Mouse (Mus musculus) forebrain, embryonic 13.5 days (tissue): ENCODE measurements at regions not wholly inside any gene's neighbourhood (a gene's known extent, or its start where the extent isn't known, plus 50 kb on each side); places are given as distances from the start of the nearest gene placed in this dataset.
"Not testable (repeated sequence)": the region's sequence is repeated elsewhere in the genome, so short reads cannot be mapped to it uniquely, and the experiment has no call there.

Source experiments
- ATAC-seq: fragments of 200-750 bp; cut with Nextera tagmentation; 2 replicates; pipeline ENCODE4 v1.8.0; 2017
- H3K27ac ChIP-seq: fragments of 300-500 bp; sonication (generic); 2 replicates; pipeline ENCODE4 v1.5.1; 2015; ENCODE audit warnings: inconsistent platforms, mild to moderate bottlenecking, moderate library complexity
- H3K27me3 ChIP-seq: fragments of 300-500 bp; sonication (generic); 2 replicates; pipeline ENCODE4 v1.6.1; 2015; ENCODE audit warnings: mild to moderate bottlenecking, inconsistent platforms
- H3K36me3 ChIP-seq: fragments of 300-500 bp; sonication (generic); 2 replicates; pipeline ENCODE4 v1.6.1; 2015; ENCODE audit warnings: mild to moderate bottlenecking, inconsistent platforms; ENCODE audit not compliant: poor library complexity, severe bottlenecking
- H3K4me1 ChIP-seq: fragments of 300-500 bp; sonication (generic); 2 replicates; pipeline ENCODE4 v1.6.1; 2015; ENCODE audit warnings: inconsistent platforms
- H3K4me2 ChIP-seq: fragments of 300-500 bp; sonication (generic); 2 replicates; pipeline ENCODE4 v1.6.1; 2015; ENCODE audit warnings: inconsistent platforms, mild to moderate bottlenecking, moderate library complexity
- H3K4me3 ChIP-seq: fragments of 300-500 bp; sonication (generic); 2 replicates; pipeline ENCODE4 v1.5.1; 2015; ENCODE audit warnings: mild to moderate bottlenecking, inconsistent platforms
- H3K9ac ChIP-seq: fragments of 300-500 bp; sonication (generic); 2 replicates; pipeline ENCODE4 v1.6.1; 2015; ENCODE audit warnings: mild to moderate bottlenecking, inconsistent platforms
- H3K9me3 ChIP-seq: fragments of 300-500 bp; sonication (generic); replicated peaks from 2 replicates; pipeline ENCODE4 v1.6.1; 2016; ENCODE audit warnings: inconsistent platforms
- WGBS: fragments of 180-500 bp; shearing (Covaris S2); methylation state at CpG from one replicate; pipeline ENCODE4 v1.1.7; 2015; 5-methylcytosine and 5-hydroxymethylcytosine counted together

DNA sequence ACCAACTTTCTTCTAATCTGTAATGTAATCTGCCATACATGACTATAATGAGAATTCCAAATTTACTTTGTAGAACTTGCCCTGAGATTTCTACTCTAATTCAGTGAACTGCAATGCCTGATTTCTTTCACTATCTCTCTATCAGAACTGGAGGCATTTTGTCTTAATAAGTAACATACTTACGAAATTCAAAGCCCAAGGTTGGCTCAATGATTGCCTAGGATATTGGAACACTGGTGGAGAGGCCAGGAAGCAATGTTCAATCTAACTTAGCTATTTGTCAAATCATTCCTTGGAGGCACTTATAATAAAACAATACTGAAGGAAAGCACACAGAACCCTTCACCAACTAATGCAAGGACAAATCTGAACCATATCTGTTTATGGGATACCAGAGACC, 162.9 kb upstream of the Trim24 start:
- H3K4me1 ChIP-seq, H3K9ac ChIP-seq, ATAC-seq, H3K36me3 ChIP-seq, H3K9me3 ChIP-seq, H3K4me2 ChIP-seq, H3K4me3 ChIP-seq, H3K27ac ChIP-seq, H3K27me3 ChIP-seq: not testable (repeated sequence)
- 85% methylated on average over 1 of the region's 1 CpGs for WGBS

DNA sequence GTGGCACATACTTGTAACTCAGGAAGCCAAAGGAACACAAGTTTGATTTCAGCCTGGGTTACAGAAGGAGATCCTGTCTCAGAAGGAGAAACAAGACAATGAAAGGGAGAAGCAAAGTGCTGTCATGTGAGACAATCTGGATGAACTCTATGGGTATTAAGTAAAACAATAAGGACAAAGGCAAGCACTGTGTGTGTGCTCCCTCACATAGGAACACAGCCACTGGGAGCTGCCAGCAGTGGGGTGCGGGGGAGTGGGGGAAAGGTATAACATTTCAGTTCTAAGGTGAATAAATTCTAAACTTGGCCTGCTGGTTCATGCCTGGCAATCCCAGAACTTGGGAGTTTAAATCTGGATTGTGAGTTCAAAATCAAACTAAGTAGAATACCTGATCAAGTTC, 158.8 kb upstream of the Trim24 start:
- Histone ChIP-seq H3K4me3 (no peak overlapping the region), H3K9ac (no peak overlapping the region), H3K27ac (no peak overlapping the region), H3K4me1 (0 out of 2 replicates have a peak, but pooled peaks cover 3% of the 10 kb centered on the region), H3K27me3 (no peaks in the 10 kb centered on the region), H3K4me2 (no peak overlapping the region), H3K36me3 (no peaks in the 10 kb centered on the region), H3K9me3 (no peaks in the 10 kb centered on the region)
- 65% methylated on average over 1 of the region's 1 CpGs for WGBS
- ATAC-seq = no peak

DNA sequence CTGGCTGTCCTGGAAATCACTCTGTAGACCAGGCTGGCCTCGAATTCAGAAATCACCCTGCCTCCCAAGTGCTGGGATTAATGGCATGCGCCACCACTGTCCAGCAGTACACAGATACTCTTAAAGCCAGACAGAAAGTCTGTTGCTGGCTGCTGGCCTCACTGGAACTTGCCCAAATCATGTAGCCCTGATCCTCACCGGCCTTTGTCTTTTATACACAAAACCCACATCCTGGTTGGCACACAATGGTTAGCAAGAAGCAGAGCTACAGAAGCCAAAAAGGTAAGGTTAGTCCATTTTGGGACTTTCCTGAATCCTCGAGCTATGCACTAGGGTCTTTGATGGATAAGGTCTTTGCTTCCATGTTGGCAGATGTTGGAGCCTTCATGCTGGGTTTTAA, 157.2 kb upstream of the Trim24 start:
- no peak overlapping the region for H3K9ac ChIP-seq
- H3K9me3 ChIP-seq = no peaks in the 10 kb centered on the region
- no peak overlapping the region for H3K4me2 ChIP-seq
- 0 out of 2 replicates have a peak, but pooled peaks cover 3% of the 10 kb centered on the region for H3K4me1 ChIP-seq
- ATAC-seq = no peak
- no peaks in the 10 kb centered on the region for H3K27me3 ChIP-seq
- 82% methylated on average over 4 of the region's 4 CpGs for WGBS
- H3K36me3 ChIP-seq = no peaks in the 10 kb centered on the region
- H3K27ac ChIP-seq = no peak overlapping the region
- H3K4me3 ChIP-seq = no peak overlapping the region

DNA sequence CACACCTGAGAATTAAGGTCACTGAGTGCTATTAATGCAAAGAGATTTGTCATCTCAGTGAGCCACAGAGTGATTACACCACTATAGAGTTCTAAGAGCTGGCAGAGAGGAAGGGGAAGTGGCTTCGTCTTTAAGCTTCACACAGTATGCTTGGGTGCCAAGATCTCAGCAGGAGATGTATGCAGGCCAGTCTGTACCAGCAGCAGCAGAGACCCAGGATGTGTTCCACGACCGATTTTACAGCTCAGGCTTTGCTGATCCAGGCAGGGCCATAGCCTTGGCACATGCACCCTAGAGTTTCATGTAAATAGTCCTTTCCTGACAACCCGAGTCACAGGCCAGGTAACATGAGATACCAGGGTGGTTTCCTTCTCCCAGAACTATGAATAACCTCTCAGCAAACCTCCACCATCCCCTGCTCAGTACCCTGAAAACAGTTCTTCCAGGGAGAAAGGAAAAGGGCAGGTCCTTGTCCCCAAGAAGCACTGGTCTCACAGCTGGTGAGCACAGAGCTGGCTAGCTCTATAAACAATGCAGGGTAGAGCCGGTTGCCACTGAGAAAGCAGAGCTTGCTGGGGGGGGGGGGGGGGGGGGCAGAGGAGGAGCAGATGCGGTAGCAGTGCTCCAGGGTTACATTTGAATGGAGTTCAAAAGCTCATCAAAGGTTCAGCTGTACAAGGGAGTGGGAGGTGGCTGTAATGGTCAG, 156.2 kb upstream of the Trim24 start:
- Histone ChIP-seq H3K27ac (no peak overlapping the region), H3K9me3 (no peaks in the 10 kb centered on the region), H3K27me3 (no peaks in the 10 kb centered on the region), H3K9ac (no peak overlapping the region), H3K36me3 (no peaks in the 10 kb centered on the region), H3K4me3 (no peak overlapping the region), H3K4me1 (0 out of 2 replicates have a peak, but pooled peaks cover 3% of the 10 kb centered on the region), H3K4me2 (no peak overlapping the region)
- WGBS = 24% methylated on average over 6 of the region's 6 CpGs
- no peak for ATAC-seq

DNA sequence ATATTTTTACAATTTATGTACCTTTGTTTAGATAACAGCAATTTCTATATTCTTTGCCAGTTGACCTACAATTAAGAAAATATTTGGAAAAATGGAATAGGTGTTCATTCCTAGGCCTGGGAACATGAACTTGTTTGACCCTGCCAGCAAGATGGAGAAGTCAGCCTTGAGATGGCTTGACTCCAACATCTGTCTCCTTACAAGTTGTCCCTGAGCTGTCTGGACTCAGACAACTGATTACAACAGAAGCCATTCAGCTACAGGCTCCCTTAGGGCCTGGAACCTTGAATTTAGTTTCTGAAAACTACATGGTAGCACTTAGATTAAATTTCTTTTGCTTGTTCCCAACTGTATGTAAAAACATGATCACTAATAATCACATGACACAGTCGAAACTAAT, 148.9 kb upstream of the Trim24 start:
- Histone ChIP-seq H3K27me3 (no peaks in the 10 kb centered on the region), H3K4me2 (no peak overlapping the region), H3K36me3 (no peaks in the 10 kb centered on the region), H3K9me3 (no peaks in the 10 kb centered on the region), H3K9ac (no peak overlapping the region), H3K4me1 (peaks cover 5% of the 10 kb centered on the region; the same call in 1 of the 2 replicates), H3K27ac (no peak overlapping the region), H3K4me3 (no peak overlapping the region)
- ATAC-seq = no peak
- 79% methylated on average over 1 of the region's 1 CpGs for WGBS

DNA sequence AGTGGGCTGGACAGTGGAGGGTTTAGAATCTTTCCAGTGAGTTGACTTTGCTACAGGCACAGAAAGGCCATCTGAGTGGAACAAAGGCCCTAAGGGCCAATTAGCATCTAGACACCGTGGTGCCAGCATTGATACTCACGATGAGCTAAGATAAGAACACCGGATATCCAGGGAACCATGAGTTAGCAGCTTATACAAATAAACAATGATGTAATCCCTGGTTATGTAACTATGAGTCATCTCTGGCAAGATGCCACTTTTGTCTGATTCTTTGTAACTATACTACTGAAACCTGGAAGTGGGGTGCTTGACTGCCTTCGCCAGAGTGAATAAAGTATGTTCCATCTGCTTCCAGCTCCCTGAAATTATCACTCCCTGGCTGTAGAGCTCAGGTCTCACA, 147.3 kb upstream of the Trim24 start:
- WGBS = 39% methylated on average over 4 of the region's 4 CpGs
- Histone ChIP-seq H3K4me1 (peaks cover 5% of the 10 kb centered on the region; the same call in 1 of the 2 replicates), H3K4me2 (no peak overlapping the region), H3K9me3 (no peaks in the 10 kb centered on the region), H3K9ac (no peak overlapping the region), H3K4me3 (no peak overlapping the region), H3K27me3 (no peaks in the 10 kb centered on the region), H3K36me3 (no peaks in the 10 kb centered on the region), H3K27ac (no peak overlapping the region)
- ATAC-seq = peak; percentile 19; the same call in 1 of the 2 replicates

DNA sequence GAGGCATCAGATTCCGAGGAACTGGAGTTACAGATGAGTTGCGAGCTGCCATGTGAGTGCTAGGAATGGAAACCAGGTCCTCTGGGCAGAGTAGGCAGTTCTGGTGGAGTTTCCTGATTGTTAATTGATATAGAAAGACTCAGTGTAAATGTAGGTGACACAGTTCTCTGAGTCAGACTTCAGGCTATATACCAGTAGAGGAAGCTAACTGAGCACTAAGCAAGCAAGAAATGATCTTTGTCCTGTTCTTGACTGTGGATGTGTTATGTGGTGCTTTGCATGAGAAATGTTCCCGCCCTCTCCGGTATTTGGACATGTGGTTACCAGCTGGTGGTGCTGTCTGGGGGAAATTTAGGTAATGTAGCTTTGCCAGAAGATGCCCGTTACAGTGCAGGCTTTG, 146.4 kb upstream of the Trim24 start:
- H3K27me3 ChIP-seq = no peaks in the 10 kb centered on the region
- no peaks in the 10 kb centered on the region for H3K9me3 ChIP-seq
- no peak overlapping the region for H3K9ac ChIP-seq
- H3K4me1 ChIP-seq = peaks cover 5% of the 10 kb centered on the region; the same call in 1 of the 2 replicates
- no peak for ATAC-seq
- H3K36me3 ChIP-seq = no peaks in the 10 kb centered on the region
- no peak overlapping the region for H3K4me3 ChIP-seq
- 93% methylated on average over 5 of the region's 5 CpGs for WGBS
- H3K4me2 ChIP-seq = no peak overlapping the region
- no peak overlapping the region for H3K27ac ChIP-seq

DNA sequence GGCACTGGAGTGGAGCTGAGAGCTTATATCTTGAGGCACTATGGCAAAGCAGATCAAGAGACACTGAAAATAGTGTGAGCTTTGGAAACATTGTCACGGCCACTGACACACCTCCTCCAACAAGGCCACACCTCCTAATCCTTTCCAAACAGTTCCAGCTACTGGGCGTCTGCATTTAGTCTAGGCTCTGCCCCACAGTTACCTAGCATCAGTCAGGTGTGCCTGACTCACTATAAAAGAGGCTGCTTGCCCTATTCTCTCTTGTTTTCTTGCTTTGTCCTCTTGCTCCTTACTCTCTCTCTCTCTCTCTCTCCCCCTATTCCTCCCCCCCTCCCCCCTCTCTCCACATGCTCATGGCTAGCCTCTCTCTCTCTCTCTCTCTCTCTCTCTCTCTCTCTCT, 142.0 kb upstream of the Trim24 start:
- no peak overlapping the region for H3K9ac ChIP-seq
- 81% methylated on average over 2 of the region's 2 CpGs for WGBS
- no peak for ATAC-seq

DNA sequence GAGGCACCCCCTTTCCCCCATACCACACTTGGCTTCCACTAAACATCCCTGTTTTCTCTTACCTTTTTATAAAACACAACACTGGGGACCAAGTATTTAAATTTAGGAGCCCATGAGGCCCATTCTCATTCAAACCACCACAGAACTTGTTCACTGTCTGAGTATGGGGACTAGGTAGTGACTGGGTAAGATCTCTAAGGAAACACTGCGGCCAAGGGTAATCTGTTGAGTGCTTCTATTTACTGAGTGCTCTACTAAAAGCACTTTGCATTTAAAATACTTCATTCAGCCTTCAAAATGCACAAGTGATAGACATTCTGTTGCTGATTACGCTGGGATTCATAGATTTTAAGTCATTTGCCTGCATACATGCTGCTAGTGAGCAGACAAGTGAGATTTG, 141.4 kb upstream of the Trim24 start:
- no peaks in the 10 kb centered on the region for H3K9me3 ChIP-seq
- 82% methylated on average over 2 of the region's 2 CpGs for WGBS

More for the DNA sequence above, 142.0 kb upstream of the Trim24 start:
- no peak overlapping the region for H3K27ac ChIP-seq
- no peak overlapping the region for H3K4me3 ChIP-seq
- H3K9me3 ChIP-seq = no peaks in the 10 kb centered on the region
- no peaks in the 10 kb centered on the region; the same call in 1 of the 2 replicates for H3K4me1 ChIP-seq
- no peaks in the 10 kb centered on the region for H3K36me3 ChIP-seq
- H3K27me3 ChIP-seq = no peaks in the 10 kb centered on the region
- H3K4me2 ChIP-seq = no peak overlapping the region

DNA sequence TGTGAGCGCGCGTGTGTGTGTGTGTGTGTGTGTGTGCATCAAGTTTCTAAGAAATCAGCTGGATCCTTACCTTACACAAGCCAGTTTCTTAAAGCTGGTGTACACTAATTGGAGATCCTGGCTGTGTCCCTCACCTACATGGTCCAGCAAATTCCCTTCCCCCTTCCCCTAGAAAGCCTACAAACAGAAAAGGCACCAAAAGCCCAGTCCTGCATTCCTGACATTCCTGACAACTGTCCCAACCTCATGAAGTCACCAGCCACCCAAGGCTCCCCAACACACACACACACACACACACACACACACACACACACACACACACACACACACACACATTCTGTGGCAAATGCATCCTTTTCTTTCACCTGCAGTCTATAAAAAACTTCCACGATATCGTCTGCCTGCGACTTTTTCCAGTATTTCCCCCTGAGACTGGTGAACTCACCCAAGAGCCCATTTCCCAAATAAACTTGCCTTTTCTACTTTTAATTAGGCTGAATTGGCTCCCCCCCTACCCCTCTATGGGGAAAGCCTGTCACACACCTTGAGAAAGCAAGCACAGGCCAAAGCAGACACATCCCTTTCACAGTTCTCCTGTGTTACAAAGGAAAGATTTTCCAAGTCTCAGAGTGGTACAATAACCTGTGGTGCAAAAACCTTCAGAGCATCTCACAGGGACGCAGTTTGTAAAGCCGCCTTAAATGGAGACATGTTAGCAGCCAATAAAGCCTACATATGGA, 139.9 kb upstream of the Trim24 start:
- H3K27me3 ChIP-seq = no peaks in the 10 kb centered on the region
- no peak overlapping the region for H3K4me3 ChIP-seq
- no peak overlapping the region for H3K27ac ChIP-seq
- no peaks in the 10 kb centered on the region for H3K9me3 ChIP-seq
- H3K4me1 ChIP-seq = no peaks in the 10 kb centered on the region
- WGBS = 69% methylated on average over 8 of the region's 8 CpGs
- ATAC-seq = no peak
- no peak overlapping the region for H3K9ac ChIP-seq
- no peak overlapping the region for H3K4me2 ChIP-seq
- H3K36me3 ChIP-seq = no peaks in the 10 kb centered on the region

More for the DNA sequence above, 141.4 kb upstream of the Trim24 start:
- H3K36me3 ChIP-seq = no peaks in the 10 kb centered on the region
- no peaks in the 10 kb centered on the region for H3K27me3 ChIP-seq
- H3K4me3 ChIP-seq = no peak overlapping the region
- ATAC-seq = no peak
- H3K27ac ChIP-seq = no peak overlapping the region
- no peak overlapping the region for H3K9ac ChIP-seq
- no peak overlapping the region for H3K4me2 ChIP-seq
- no peaks in the 10 kb centered on the region for H3K4me1 ChIP-seq

DNA sequence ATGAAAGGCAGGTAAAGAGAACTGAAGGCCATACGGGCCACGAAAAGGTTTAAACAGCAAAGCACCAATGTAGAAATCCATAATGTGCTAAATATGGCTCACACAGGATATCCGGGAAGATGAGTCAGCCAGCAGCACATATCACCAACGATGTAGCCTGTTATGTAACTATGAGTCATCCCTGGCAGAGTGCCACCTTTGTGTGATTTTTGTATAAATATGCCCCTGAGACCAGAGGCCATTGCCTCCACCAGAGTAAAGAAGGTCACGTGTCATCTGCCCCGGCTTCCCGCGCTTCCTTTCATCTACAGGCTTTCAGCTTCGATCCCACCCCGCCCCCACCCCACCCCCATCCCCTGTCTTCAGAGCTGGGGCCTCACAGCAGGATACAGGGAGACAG, 138.2 kb upstream of the Trim24 start:
- Histone ChIP-seq H3K4me3 (no peak overlapping the region), H3K9me3 (no peaks in the 10 kb centered on the region), H3K27ac (no peak overlapping the region), H3K4me2 (no peak overlapping the region), H3K36me3 (no peaks in the 10 kb centered on the region), H3K4me1 (no peaks in the 10 kb centered on the region), H3K9ac (no peak overlapping the region), H3K27me3 (no peaks in the 10 kb centered on the region)
- WGBS = 54% methylated on average over 10 of the region's 10 CpGs
- ATAC-seq = peak; percentile 53; the same call in 1 of the 2 replicates

DNA sequence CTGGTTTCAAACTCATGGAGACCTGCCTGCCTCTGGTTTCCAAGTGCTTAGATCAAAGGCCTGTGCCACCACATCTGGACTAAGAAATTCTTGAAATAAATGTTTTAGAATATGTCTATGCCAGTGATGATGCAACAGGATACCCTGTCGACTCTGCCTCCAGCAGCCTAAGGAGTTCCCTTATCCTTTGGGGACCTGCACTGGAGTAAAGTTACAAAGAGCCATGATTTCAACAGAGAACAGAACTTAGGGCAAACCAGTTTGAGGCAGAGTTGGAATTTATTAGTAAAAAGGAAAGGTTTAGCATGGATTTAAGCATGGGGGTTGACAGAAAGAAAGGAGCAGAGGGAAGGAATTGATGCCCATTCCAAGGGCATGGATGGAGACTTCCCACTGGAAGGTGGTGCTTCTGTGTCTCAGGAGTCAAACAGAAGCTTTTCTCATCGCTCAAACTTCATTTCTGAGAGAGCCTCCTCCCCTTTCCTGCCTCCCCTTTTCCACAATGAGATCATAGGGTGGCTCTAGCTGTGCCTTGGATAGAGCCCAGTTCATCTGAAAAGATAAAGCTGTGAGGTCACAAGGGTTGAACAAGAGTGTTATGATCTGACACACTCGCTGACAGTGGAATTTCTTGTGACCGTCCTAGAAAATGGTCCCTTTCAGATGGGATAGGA, 135.2 kb upstream of the Trim24 start:
- no peak overlapping the region for H3K9ac ChIP-seq
- H3K27me3 ChIP-seq = no peaks in the 10 kb centered on the region
- H3K4me2 ChIP-seq = no peak overlapping the region
- WGBS = 85% methylated on average over 4 of the region's 4 CpGs
- H3K4me3 ChIP-seq = no peak overlapping the region
- no peak for ATAC-seq
- no peaks in the 10 kb centered on the region for H3K4me1 ChIP-seq
- H3K9me3 ChIP-seq = 0 out of 2 replicates have a peak, but pooled peaks cover 5% of the 10 kb centered on the region
- H3K36me3 ChIP-seq = no peaks in the 10 kb centered on the region
- no peak overlapping the region for H3K27ac ChIP-seq
